Mouse (Mus musculus) forebrain, embryonic 12.5 days (tissue): ENCODE data around the gene Frmd4a. TPM values are rescaled to one million over a fixed set of nuclear protein-coding genes. Genes with fewer than 3 reads are reported as not detected.
"Not testable (repeated sequence)": the region's sequence is repeated elsewhere in the genome, so short reads cannot be mapped to it uniquely, and the experiment has no call there.

ENCODE experiments used
- ATAC-seq: fragments of 200-750 bp; cut with Nextera tagmentation; 2 replicates; pipeline ENCODE4 v1.8.0; 2017; ENCODE audit warnings: moderate TSS enrichment; ENCODE audit not compliant: low FRiP score
- H3K27ac ChIP-seq: fragments of 300-500 bp; sonication (generic); 2 replicates; pipeline ENCODE4 v1.5.1; 2016; ENCODE audit warnings: mild to moderate bottlenecking
- H3K27me3 ChIP-seq: fragments of 300-500 bp; sonication (generic); 2 replicates; pipeline ENCODE4 v1.6.1; 2016; ENCODE audit warnings: mild to moderate bottlenecking
- H3K36me3 ChIP-seq: fragments of 300-500 bp; sonication (generic); replicated peaks from 2 replicates; pipeline ENCODE4 v1.6.1; 2016; ENCODE audit warnings: mild to moderate bottlenecking
- H3K4me1 ChIP-seq: fragments of 300-500 bp; sonication (generic); 2 replicates; pipeline ENCODE4 v1.6.1; 2016
- H3K4me2 ChIP-seq: fragments of 300-500 bp; sonication (generic); 2 replicates; pipeline ENCODE4 v1.6.1; 2016; ENCODE audit warnings: mild to moderate bottlenecking, moderate library complexity
- H3K4me3 ChIP-seq: fragments of 300-500 bp; sonication (generic); replicated peaks from 2 replicates; pipeline ENCODE4 v1.5.1; 2016; ENCODE audit warnings: mild to moderate bottlenecking
- H3K9ac ChIP-seq: fragments of 300-500 bp; sonication (generic); 2 replicates; pipeline ENCODE4 v1.6.1; 2016; ENCODE audit warnings: mild to moderate bottlenecking
- H3K9me3 ChIP-seq: fragments of 300-500 bp; sonication (generic); 2 replicates; pipeline ENCODE4 v1.6.1; 2016
- WGBS: fragments of 180-500 bp; shearing (Covaris S2); methylation state at CpG from one replicate; pipeline ENCODE4 v1.1.7; 2016; 5-methylcytosine and 5-hydroxymethylcytosine counted together
- polyA plus RNA-seq: library from polyadenylated mRNA; unstranded; fragments of >200 nt; fragmentation: Nextera tagmentation; extraction: Ambion mirVana; gene quantifications from 2 replicates; pipeline ENCODE4 v1.2.1, GENCODE M21; 2016

Frmd4a gene
- polyA plus RNA-seq, 1 experiment from 2014 or later: 51.3 TPM

GRCm38 (mm10) chr2:4550017-4550763, 532.7 kb downstream of the Frmd4a start:
- ATAC-seq: no peak

DNA sequence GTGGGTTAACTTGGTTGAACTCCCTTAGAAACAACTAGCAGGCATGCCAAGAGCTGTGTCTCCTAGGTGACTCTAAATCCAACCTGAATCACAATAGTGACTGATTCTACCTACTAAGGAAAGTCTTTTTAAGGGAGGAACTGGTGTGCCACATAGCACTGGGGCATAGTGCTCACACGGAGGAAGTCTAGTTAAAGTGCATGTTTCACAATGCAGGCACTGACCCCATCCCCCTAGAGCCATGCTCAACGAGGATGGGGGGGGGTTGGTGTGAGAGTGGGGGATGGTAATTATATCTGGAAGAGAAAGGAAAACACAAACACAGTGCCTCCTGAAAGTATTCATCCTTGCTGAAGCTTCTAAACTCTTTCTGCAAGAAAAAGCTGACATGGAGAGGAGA, 533.9 kb downstream of the Frmd4a start:
- H3K27ac ChIP-seq: no peak overlapping the region
- WGBS: 26% methylated on average over 2 of the region's 2 CpGs

More at GRCm38 (mm10) chr2:4550017-4550763, 532.7 kb downstream of the Frmd4a start:
- Histone ChIP-seq H3K27ac (no peak overlapping the region), H3K4me2 (no peak overlapping the region), H3K4me1 (peaks cover 11% of the 10 kb centered on the region), H3K4me3 (no peak overlapping the region), H3K9ac (no peak overlapping the region), H3K36me3 (peaks cover 23% of the 10 kb centered on the region), H3K9me3 (no peaks in the 10 kb centered on the region), H3K27me3 (no peaks in the 10 kb centered on the region)
- 92% methylated on average over 10 of the region's 10 CpGs for WGBS

DNA sequence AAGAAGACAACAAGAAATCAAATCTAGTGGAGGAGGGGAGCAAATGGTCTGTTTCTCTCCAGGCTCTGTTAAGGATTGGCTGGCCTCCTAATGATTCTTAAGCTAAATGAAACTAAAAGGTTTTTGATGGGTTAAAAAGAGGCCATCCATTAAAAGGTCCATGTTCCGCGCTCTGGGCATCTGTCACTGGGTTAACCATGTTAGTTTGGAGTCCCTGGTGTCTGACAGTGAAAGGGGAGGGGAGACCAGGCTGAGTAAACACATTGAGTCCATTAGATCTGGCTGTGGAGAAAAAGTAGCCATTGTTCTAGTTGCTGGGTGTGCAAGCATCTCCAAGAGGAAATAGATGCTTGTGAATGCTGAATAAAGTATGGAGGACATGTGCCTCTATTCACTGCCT, 534.3 kb downstream of the Frmd4a start:
- Histone ChIP-seq H3K27ac (no peak overlapping the region), H3K9me3 (no peaks in the 10 kb centered on the region), H3K36me3 (peaks cover 23% of the 10 kb centered on the region)

More for the DNA sequence above, 533.9 kb downstream of the Frmd4a start:
- H3K4me3 ChIP-seq: no peak overlapping the region
- H3K9ac ChIP-seq: no peak overlapping the region
- no peak for ATAC-seq
- H3K4me2 ChIP-seq: no peak overlapping the region
- peaks cover 24% of the 10 kb centered on the region for H3K4me1 ChIP-seq
- H3K27me3 ChIP-seq: no peaks in the 10 kb centered on the region
- H3K36me3 ChIP-seq: peaks cover 23% of the 10 kb centered on the region
- no peaks in the 10 kb centered on the region for H3K9me3 ChIP-seq

GRCm38 (mm10) chr2:4552486-4552885, 535.0 kb downstream of the Frmd4a start:
- Histone ChIP-seq H3K9me3 (no peaks in the 10 kb centered on the region), H3K9ac (no peak overlapping the region), H3K4me3 (no peak overlapping the region), H3K27me3 (no peaks in the 10 kb centered on the region), H3K27ac (no peak overlapping the region), H3K36me3 (peaks cover 23% of the 10 kb centered on the region), H3K4me2 (no peak overlapping the region), H3K4me1 (peaks cover 34% of the 10 kb centered on the region)
- WGBS: 93% methylated on average over 4 of the region's 4 CpGs
- ATAC-seq: no peak

More for the DNA sequence above, 534.3 kb downstream of the Frmd4a start:
- no peak for ATAC-seq
- Histone ChIP-seq H3K4me1 (peaks cover 28% of the 10 kb centered on the region), H3K4me3 (no peak overlapping the region), H3K9ac (no peak overlapping the region), H3K4me2 (no peak overlapping the region), H3K27me3 (no peaks in the 10 kb centered on the region)
- WGBS: 86% methylated on average over 2 of the region's 2 CpGs

DNA sequence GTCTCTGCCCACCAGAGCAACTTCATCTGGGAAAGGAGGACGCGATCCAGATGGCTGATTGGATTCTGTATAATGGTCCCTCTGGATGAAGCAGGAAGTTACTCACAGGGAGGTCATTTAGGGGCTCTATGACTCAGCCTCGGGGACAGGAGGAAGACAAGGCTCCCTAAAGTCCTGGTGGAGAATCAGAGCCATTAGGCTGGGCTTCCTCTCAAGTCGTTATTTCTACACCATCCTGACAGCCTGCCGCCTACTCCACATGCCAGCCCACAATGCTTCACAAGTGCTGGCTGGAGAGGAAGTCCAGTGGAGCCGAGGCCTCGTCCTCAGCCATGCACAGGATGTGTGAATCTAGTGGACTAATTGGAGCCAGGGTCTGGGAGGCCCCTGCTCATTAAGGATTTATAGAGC, 537.7 kb downstream of the Frmd4a start:
- WGBS: 28% methylated on average over 7 of the region's 7 CpGs
- Histone ChIP-seq H3K4me1 (peaks cover 59% of the 10 kb centered on the region), H3K4me3 (no peak overlapping the region), H3K9ac (no peak overlapping the region), H3K4me2 (no peak overlapping the region), H3K36me3 (peaks cover 12% of the 10 kb centered on the region), H3K27me3 (no peaks in the 10 kb centered on the region), H3K27ac (peak overlapping the region; percentile 89), H3K9me3 (no peaks in the 10 kb centered on the region)
- no peak for ATAC-seq

DNA sequence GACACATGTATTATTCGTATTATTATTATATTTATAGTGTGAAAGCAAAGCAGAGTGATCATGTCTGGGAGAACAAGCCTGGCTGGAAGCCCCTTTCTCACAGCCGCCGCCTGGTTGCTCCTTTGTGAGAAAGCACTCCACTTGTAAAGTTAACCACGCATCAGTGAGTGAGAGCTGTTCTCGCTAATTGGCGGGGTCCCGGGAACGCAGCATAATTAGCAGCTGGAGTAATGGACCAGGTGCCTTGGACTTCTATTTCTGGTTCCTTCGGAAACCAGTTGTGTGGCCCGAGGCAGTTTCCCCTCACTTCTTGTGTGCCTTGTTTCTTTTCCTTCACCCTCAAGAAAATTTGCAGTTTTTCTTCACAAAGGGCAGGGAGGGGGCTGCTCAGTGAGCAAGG, 538.7 kb downstream of the Frmd4a start:
- peaks cover 4% of the 10 kb centered on the region for H3K36me3 ChIP-seq
- H3K4me2 ChIP-seq: peak overlapping the region; percentile 23
- H3K27ac ChIP-seq: peak overlapping the region; percentile 89
- ATAC-seq: peak; percentile 49; the same call in 1 of the 2 replicates
- peaks cover 68% of the 10 kb centered on the region for H3K4me1 ChIP-seq
- WGBS: 5% methylated on average over 10 of the region's 10 CpGs
- no peak overlapping the region for H3K9ac ChIP-seq
- no peaks in the 10 kb centered on the region for H3K9me3 ChIP-seq
- H3K4me3 ChIP-seq: no peak overlapping the region
- H3K27me3 ChIP-seq: no peaks in the 10 kb centered on the region

DNA sequence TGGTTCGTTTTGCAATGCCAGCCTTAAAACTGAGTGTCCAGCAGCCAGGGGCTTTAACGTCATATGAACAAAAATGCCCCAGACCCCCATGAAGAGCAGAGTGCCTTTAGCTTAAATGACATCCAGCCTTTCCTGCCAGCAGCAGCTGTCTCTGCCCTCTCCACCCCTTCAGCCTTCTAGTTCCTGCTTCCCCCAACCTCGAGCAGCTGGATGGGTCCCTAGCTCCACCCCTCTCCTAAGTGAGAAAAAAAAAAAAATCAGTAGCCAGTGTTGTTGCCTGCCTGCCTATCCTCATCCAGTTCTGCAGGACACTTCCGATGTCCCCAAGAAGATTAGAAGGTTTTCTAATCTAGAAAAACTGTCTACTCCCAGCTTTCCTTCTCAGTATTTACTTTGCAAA, 539.5 kb downstream of the Frmd4a start:
- no peak for ATAC-seq
- H3K4me1 ChIP-seq: peaks cover 69% of the 10 kb centered on the region

DNA sequence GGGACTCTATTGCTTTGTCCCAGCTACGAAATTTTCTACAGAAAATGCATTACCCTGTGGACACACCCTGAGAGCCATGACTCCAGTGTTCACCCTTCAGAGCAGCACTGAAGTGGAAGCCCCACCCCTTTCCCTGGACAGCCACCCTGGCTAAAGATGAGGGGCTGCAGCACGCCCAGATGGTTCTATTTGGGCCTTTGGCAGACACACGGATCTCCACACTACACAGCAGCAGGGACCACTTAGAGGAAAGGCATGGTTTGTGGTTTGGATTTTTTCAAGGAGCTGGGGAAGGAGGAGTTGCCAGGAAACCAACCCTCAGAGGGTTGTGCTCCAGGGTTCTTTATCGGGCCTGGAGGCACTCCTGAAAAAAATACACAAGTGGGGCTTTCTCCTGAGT, 539.9 kb downstream of the Frmd4a start:
- no peak overlapping the region for H3K9ac ChIP-seq
- peak overlapping the region; percentile 89 for H3K27ac ChIP-seq
- H3K9me3 ChIP-seq: no peaks in the 10 kb centered on the region
- ATAC-seq: no peak
- H3K36me3 ChIP-seq: peaks cover 6% of the 10 kb centered on the region; the same call in 1 of the 2 replicates
- 39% methylated on average over 4 of the region's 4 CpGs for WGBS
- no peak overlapping the region for H3K4me2 ChIP-seq
- H3K4me1 ChIP-seq: peaks cover 74% of the 10 kb centered on the region
- H3K27me3 ChIP-seq: no peaks in the 10 kb centered on the region
- H3K4me3 ChIP-seq: no peak overlapping the region

More for the DNA sequence above, 539.5 kb downstream of the Frmd4a start:
- peak overlapping the region; percentile 23 for H3K4me2 ChIP-seq
- H3K9ac ChIP-seq: no peak overlapping the region
- H3K36me3 ChIP-seq: peaks cover 4% of the 10 kb centered on the region; the same call in 1 of the 2 replicates
- H3K9me3 ChIP-seq: no peaks in the 10 kb centered on the region
- no peak overlapping the region for H3K4me3 ChIP-seq
- no peaks in the 10 kb centered on the region for H3K27me3 ChIP-seq
- 22% methylated on average over 4 of the region's 4 CpGs for WGBS
- peak overlapping the region; percentile 89 for H3K27ac ChIP-seq

- Histone ChIP-seq H3K27me3 (no peaks in the 10 kb centered on the region), H3K9ac (peak overlapping the region; percentile 64), H3K36me3 (peaks cover 6% of the 10 kb centered on the region; the same call in 1 of the 2 replicates), H3K4me2 (peak overlapping the region; percentile 61), H3K27ac (peak overlapping the region; percentile 92), H3K4me3 (peak overlapping the region; percentile 43), H3K9me3 (no peaks in the 10 kb centered on the region), H3K4me1 (peaks cover 85% of the 10 kb centered on the region)
- ATAC-seq: no peak
- WGBS: 15% methylated on average over 8 of the region's 8 CpGs
These were observed 541.2 kb downstream of the Frmd4a start for GRCm38 (mm10) chr2:4558651-4559203.

GRCm38 (mm10) chr2:4559211-4559882, 541.8 kb downstream of the Frmd4a start:
- no peaks in the 10 kb centered on the region for H3K9me3 ChIP-seq
- H3K27ac ChIP-seq: peak overlapping the region; percentile 92
- peak overlapping the region; percentile 43 for H3K4me3 ChIP-seq
- H3K36me3 ChIP-seq: peaks cover 6% of the 10 kb centered on the region; the same call in 1 of the 2 replicates
- no peaks in the 10 kb centered on the region for H3K27me3 ChIP-seq
- H3K9ac ChIP-seq: peak overlapping the region; percentile 64
- peak overlapping the region; percentile 61 for H3K4me2 ChIP-seq
- WGBS: 1% methylated on average over 27 of the region's 27 CpGs
- H3K4me1 ChIP-seq: peaks cover 87% of the 10 kb centered on the region
- ATAC-seq: peak; percentile 84

DNA sequence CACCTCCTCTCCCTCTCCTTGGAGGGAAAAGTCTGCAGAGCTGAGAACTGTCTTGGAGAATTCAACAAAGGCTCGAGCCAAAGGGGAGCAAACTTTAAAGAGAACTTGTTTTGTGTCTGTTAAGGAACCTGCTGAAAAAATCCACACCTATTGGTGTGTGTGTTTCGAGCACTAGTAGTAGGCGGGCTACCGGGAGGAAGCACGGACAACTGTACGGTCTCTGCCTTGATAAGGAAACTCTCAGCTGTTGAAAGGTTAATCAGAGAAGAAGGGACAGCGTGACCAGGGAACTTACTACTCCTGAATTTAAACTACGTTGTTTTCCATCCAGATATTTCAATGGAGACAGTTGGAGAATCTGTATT, 542.3 kb downstream of the Frmd4a start:
- peak overlapping the region; percentile 92 for H3K27ac ChIP-seq
- H3K36me3 ChIP-seq: peaks cover 10% of the 10 kb centered on the region; the same call in 1 of the 2 replicates
- peak; percentile 33 for ATAC-seq
- H3K9me3 ChIP-seq: no peaks in the 10 kb centered on the region
- peaks cover 86% of the 10 kb centered on the region for H3K4me1 ChIP-seq
- peak overlapping the region; percentile 43 for H3K4me3 ChIP-seq
- WGBS: 2% methylated on average over 8 of the region's 8 CpGs
- no peaks in the 10 kb centered on the region for H3K27me3 ChIP-seq
- H3K9ac ChIP-seq: peak overlapping the region; percentile 64
- H3K4me2 ChIP-seq: peak overlapping the region; percentile 61

- peaks cover 84% of the 10 kb centered on the region for H3K4me1 ChIP-seq
- WGBS: 9% methylated on average over 2 of the region's 2 CpGs
These were observed 543.0 kb downstream of the Frmd4a start for GRCm38 (mm10) chr2:4560516-4560915.

More at GRCm38 (mm10) chr2:4560516-4560915, 543.0 kb downstream of the Frmd4a start:
- peak overlapping the region; percentile 61 for H3K4me2 ChIP-seq
- not testable (repeated sequence) for H3K9me3 ChIP-seq, H3K27me3 ChIP-seq, ATAC-seq
- H3K27ac ChIP-seq: peak overlapping the region; percentile 92
- peak overlapping the region; percentile 64 for H3K9ac ChIP-seq
- H3K4me3 ChIP-seq: peak overlapping the region; percentile 43
- H3K36me3 ChIP-seq: peaks cover 15% of the 10 kb centered on the region
